Mouse (Mus musculus) olfactory bulb, adult 2 months (tissue): ENCODE data around the gene Dgcr8. TPM values are rescaled to one million over a fixed set of nuclear protein-coding genes. Genes with fewer than 3 reads are reported as not detected.
"Not testable (repeated sequence)": the region's sequence is repeated elsewhere in the genome, so short reads cannot be mapped to it uniquely, and the experiment has no call there.

ENCODE experiments used
- H3K27ac ChIP-seq: fragments of 200-500 bp; 2 replicates; pipeline ENCODE4 v1.5.1; 2012; ENCODE audit warnings: low read depth, low read length; ENCODE audit not compliant: insufficient read depth
- H3K4me1 ChIP-seq: fragments of 200-500 bp; 2 replicates; pipeline ENCODE4 v1.6.1; 2012; ENCODE audit warnings: low read length; ENCODE audit not compliant: control insufficient read depth, insufficient read depth
- H3K4me3 ChIP-seq: fragments of 200-500 bp; 2 replicates; pipeline ENCODE4 v1.5.1; 2012; ENCODE audit warnings: mild to moderate bottlenecking, low read depth, low read length, moderate library complexity; ENCODE audit not compliant: insufficient read depth
- CTCF ChIP-seq: fragments of 200-500 bp; IDR thresholded peaks from 2 replicates; pipeline ENCODE4 v1.5.1; 2012; ENCODE audit warnings: low read depth, mild to moderate bottlenecking, low read length, moderate library complexity; ENCODE audit not compliant: insufficient read depth
- POLR2A ChIP-seq: fragments of 200-500 bp; IDR thresholded peaks from 2 replicates; pipeline ENCODE4 v1.6.1; 2012; ENCODE audit warnings: mild to moderate bottlenecking, low read depth, low read length, moderate library complexity; ENCODE audit not compliant: insufficient read depth
- WGBS: fragments of 180-500 bp; shearing (Covaris S2); methylation state at CpG from one replicate; pipeline ENCODE4 v1.1.7; 2018; 5-methylcytosine and 5-hydroxymethylcytosine counted together
- polyA plus RNA-seq: library from polyadenylated mRNA; stranded (reverse); fragments of >200 nt; gene quantifications from 2 replicates; pipeline ENCODE4 v1.2.4, GENCODE M21; 2012; ENCODE audit warnings: low replicate concordance; ENCODE audit not compliant: missing spikeins, insufficient read depth, insufficient read length

The Dgcr8 gene
- polyA plus RNA-seq, 1 experiment = not detected

GRCm38 (mm10) chr16:18318992-18319391 is 29.9 kb upstream of the Dgcr8 start:
- no peak for TF ChIP-seq CTCF
- TF ChIP-seq POLR2A = no peak
- 86% methylated on average over 3 of the region's 3 CpGs for WGBS
- Histone ChIP-seq H3K27ac (no peak overlapping the region), H3K4me3 (no peak overlapping the region), H3K4me1 (no peaks in the 10 kb centered on the region)

- H3K4me3 ChIP-seq = no peak overlapping the region
- TF ChIP-seq CTCF = no peak
- TF ChIP-seq POLR2A = no peak
- H3K4me1 ChIP-seq = no peaks in the 10 kb centered on the region
- no peak overlapping the region for H3K27ac ChIP-seq
- 94% methylated on average over 1 of the region's 1 CpGs for WGBS
Measured at GRCm38 (mm10) chr16:18308159-18308558, 19.1 kb upstream of the Dgcr8 start.

- peak overlapping the region; percentile 48 for H3K4me3 ChIP-seq
- WGBS = 3% methylated on average over 10 of the region's 10 CpGs
- not testable (repeated sequence) for H3K4me1 ChIP-seq, H3K27ac ChIP-seq
Measured at GRCm38 (mm10) chr16:18289614-18290013, 568 bp upstream of the Dgcr8 start.

GRCm38 (mm10) chr16:18288581-18289061 is 425 bp downstream of the Dgcr8 start:
- H3K4me1 ChIP-seq = peaks cover 3% of the 10 kb centered on the region
- H3K27ac ChIP-seq = peak overlapping the region; percentile 47; the same call in 1 of the 2 replicates
- peak overlapping the region; percentile 93 for H3K4me3 ChIP-seq
- 1% methylated on average over 30 of the region's 31 CpGs for WGBS
- TF ChIP-seq CTCF (no peak), POLR2A (no peak)

- WGBS = 2% methylated on average over 4 of the region's 4 CpGs
- no peak overlapping the region for H3K27ac ChIP-seq
- TF ChIP-seq CTCF = no peak
- no peak for TF ChIP-seq POLR2A
- peaks cover 3% of the 10 kb centered on the region for H3K4me1 ChIP-seq
- H3K4me3 ChIP-seq = peak overlapping the region; percentile 93
Measured at GRCm38 (mm10) chr16:18288166-18288565, 880 bp downstream of the Dgcr8 start.

GRCm38 (mm10) chr16:18275166-18275565 is 13.9 kb downstream of the Dgcr8 start:
- no peak for TF ChIP-seq POLR2A
- no peak for TF ChIP-seq CTCF

GRCm38 (mm10) chr16:18268182-18268581 is 20.9 kb downstream of the Dgcr8 start:
- 80% methylated on average over 5 of the region's 5 CpGs for whole genome bisulfite sequencing
- Histone ChIP-seq H3K4me1 (no peaks in the 10 kb centered on the region), H3K4me3 (no peak overlapping the region), H3K27ac (no peak overlapping the region)
- TF ChIP-seq POLR2A (no peak), CTCF (no peak)

More at GRCm38 (mm10) chr16:18275166-18275565, 13.9 kb downstream of the Dgcr8 start:
- Histone ChIP-seq H3K4me3 (no peak overlapping the region), H3K27ac (no peak overlapping the region), H3K4me1 (no peaks in the 10 kb centered on the region)
- WGBS = 50% methylated on average over 2 of the region's 2 CpGs

- no peak for TF ChIP-seq CTCF
- no peak for TF ChIP-seq POLR2A
- Histone ChIP-seq H3K4me1 (no peaks in the 10 kb centered on the region), H3K27ac (no peak overlapping the region), H3K4me3 (no peak overlapping the region)
- 83% methylated on average over 2 of the region's 2 CpGs for WGBS
Measured at GRCm38 (mm10) chr16:18265024-18265423, 24.0 kb downstream of the Dgcr8 start.

- Histone ChIP-seq H3K27ac (no peak within 1 kb of the TSS), H3K4me1 (no peaks in the 10 kb centered on the region), H3K4me3 (no peak within 1 kb of the TSS)
- 88% methylated on average over 2 of the region's 2 CpGs for WGBS
- TF ChIP-seq CTCF (no peak), POLR2A (no peak)
Measured at GRCm38 (mm10) chr16:18258221-18258620, 30.8 kb downstream of the Dgcr8 start, which contains the start of gene Gm49776. Gene Gm49776 (minus strand): TSS chr16:18258321.

GRCm38 (mm10) chr16:18253866-18254265 is 35.2 kb downstream of the Dgcr8 start:
- TF ChIP-seq CTCF (no peak), POLR2A (no peak)
- no peak overlapping the region for H3K27ac ChIP-seq
- H3K4me3 ChIP-seq = no peak overlapping the region
- H3K4me1 ChIP-seq = peaks cover 15% of the 10 kb centered on the region
- 88% methylated on average over 1 of the region's 1 CpGs for WGBS
